Mouse (Mus musculus): ENCODE data around the gene Ptges2.

Gene Ptges2

DNA sequence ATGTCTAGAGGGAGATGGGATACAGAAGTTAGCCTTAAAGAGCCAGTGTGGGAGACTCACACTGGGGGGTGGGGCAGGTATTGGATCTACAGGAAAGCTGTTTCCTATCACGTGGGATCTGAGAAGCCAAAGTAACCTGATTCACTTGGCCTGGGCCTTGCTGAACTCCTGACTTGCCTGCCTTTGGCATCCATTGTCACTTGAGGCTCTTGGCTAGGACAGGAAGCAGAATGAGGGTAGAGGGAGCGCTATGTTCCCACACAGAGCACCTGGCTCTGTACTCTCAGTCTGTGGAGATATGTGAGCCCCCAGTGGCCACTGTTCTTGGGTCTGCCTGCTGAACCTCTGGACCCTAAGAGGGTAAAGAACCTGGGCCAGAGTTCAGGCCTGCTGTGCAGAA is 20.9 kb downstream of the Ptges2 start:
- no peak for DNase-seq

GRCm38 (mm10) chr2:32417486-32417885 is 21.8 kb downstream of the Ptges2 start:
- no peak for DNase-seq

DNA sequence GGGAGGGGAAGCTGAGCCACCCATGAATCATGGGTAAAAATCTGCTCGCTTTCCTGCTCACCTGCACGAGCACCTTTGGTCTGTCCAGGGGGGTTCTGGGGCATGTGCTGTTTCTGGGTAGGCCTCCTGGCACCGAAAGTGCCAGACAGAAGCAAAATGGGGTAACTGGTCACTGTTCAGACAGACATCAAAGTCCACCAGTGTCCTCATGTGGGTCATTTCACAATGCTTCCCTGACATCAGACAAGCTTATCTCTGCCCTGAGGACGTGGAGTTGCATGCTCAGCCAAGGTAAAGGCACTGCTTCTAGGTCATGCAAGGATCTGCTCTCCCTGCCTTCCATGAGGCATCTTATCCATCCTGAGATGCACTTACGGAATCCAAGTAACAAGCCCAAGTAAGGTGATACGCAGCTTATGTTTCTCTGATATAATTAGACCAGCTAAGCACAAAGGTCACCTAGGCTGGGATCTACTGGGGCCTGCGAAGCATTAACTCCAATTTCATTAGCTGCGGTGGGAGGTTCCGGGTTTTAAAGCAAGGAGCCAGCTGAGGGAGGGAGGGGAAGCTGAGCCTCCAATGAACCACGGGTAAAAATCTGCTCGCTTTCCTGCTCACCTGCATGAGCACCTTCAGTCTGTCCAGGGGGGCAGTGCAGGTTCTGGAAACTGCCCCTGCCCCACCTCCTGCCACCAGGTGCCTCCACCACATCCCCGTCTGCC is 22.9 kb downstream of the Ptges2 start:
- no peak for DNase-seq

DNA sequence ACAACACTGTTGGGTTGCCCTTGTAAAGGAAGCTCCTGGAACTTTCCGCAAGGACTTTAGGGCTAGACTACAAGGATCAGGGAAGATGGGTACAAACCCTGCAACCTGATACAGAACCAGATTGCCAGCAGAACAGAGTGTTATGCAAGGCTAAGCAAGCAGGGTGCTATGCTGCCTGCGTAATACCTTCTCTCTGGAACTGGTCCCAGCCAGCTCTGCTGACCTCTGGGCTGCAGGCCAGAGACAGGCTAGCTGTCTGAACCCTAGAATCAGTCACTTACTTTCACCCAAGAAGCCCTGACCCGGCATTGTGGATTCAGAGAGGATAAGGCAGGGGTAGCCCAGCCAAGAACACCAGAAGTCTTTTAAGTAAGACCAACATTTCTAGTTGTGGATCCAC is 23.7 kb downstream of the Ptges2 start:
- DNase-seq: no peak

DNA sequence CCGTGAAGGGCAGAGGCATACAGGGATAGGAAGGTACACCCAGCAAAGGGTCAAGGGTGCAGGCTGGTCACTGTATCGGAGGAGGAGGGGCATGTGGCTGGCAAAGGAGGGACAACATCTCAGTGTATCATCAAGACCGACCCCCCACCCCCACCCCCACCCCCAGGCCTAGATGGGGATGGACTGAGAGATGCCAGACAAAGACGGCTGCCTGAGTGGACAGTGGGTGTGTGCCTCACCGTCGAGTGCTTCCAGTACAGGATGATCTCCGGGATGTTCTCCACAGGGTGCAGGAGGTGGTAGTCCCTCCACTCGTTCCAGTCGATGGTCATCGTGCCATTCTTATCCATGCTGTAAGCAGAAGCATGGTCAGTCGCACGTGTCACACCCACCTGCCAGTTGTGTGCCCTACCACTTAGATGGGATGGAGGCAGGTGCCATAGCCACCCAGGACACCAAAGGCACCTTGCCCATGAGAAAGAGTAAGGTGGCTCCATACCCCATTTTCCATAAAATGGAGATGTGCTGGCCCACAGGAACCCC is 24.4 kb downstream of the Ptges2 start:
- DNase-seq: no peak

DNA sequence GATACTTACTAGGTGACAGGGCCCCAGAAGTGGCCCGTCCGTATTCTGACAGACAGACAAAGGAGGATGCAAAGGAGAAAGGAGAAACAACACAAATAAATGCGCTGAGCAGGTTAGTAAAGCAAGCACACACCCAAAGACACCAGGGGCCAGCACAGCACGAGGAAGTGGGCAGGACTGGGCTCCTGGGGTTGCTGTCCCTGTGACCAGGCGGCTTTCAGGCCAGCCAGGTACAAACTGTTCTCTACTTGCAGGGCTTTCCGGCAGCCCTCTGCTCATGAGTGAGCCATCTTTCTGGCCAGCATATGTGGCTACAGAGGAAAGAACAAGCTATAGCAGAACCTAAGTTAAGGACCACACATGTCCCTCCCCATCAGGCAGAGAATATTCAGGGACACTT is 25.0 kb downstream of the Ptges2 start:
- DNase-seq: no peak

- DNase-seq: no peak
Measured at GRCm38 (mm10) chr2:32421851-32422251, 26.2 kb downstream of the Ptges2 start.

GRCm38 (mm10) chr2:32423481-32424331 is 28.0 kb downstream of the Ptges2 start:
- DNase-seq: no peak

- no peak for DNase-seq
Measured at GRCm38 (mm10) chr2:32424796-32425195, 29.1 kb downstream of the Ptges2 start.

DNA sequence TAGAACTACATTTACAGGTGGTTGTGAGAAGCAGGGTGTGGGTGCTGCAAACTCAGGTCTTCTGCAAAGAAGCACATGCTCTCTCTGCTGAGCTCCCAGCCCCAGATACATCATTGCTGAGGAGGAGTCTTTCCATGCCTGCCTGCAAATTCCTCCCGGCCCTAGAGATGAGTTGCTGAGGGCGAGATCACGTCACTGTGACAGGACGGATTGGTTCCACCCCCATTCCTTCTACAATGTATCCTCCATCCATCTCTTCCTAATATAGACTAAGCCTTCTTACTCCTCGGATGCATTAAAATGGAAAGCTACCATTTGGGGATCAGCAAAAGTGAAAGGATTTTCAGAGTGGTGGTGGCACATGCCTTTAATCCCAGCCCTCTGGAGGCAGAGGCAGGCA is 29.9 kb downstream of the Ptges2 start:
- peak; percentile 36 for DNase-seq

DNA sequence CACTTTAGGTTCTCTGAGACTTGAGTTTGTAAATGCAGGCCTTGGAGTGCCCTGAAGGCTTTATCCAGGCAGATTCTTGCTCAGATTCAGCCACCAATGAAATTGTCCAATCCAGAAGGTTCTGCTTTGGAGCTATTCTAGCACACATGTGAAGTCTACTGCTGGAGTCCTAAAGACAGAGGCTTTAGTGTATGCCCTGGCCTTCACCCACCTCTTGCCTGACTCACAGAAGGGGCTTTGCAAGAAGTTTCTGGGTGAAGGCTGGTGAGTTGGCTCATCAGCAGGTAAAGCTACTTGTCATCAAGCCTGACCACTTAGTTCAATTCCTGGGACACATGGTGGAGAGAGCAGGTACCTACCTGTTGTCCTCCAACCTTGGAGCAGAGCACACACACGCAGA is 30.4 kb downstream of the Ptges2 start:
- no peak for DNase-seq

GRCm38 (mm10) chr2:32427720-32428119 is 32.0 kb downstream of the Ptges2 start:
- DNase-seq: no peak

DNA sequence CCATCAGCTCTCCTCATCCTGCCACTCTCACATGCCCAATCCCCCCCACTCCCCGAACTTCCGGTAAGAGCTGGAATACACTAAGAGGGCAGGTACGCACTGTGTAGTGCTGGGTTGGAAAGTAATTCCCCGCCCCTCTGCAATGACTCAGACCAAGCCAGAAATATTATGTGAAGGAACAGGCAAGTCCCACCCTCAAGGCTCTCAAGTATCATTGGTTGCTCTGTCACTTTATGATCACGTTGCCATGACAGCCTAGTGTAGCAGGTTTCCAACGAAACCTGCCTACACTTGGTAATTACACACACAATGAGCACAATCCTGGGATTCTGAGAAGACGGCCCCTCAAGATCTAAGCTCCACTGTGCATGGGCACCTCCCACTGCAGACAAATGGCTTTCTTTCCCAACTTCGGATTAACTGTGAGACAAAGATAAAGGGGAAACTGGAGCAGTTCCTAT is 32.6 kb downstream of the Ptges2 start:
- peak; percentile 65 for DNase-seq

DNA sequence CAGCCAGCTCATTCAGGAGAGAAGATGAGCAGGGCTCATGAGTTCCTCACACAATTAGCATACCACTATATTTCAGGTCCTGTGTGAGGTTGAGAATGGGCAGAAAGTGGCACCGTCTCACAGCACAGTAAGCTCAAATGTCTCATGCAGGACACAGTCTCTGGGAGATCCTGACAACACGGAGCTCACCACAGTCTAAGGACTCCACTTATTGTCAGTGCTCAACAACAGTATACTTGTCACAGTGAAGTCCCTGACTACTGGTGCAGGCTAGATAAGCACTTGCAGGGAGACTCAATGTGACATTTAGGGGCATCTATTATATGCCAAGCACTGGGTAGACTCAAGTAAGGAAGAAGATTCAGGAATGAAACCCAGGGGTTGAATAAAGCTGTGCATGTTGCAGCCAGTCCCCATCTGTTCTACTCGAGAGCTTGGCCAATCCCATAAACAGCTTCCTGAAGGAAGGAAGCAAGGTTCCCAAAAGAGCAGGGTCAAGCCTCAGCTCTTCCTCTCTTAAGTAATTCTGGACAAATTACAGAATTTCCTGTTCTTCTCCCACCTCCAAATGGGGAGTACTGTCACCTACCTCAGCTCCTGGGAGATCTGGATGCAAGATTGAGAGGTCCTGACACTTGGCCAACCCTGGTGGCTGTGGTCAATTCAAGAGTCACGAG is 33.7 kb downstream of the Ptges2 start:
- no peak for DNase-seq

DNA sequence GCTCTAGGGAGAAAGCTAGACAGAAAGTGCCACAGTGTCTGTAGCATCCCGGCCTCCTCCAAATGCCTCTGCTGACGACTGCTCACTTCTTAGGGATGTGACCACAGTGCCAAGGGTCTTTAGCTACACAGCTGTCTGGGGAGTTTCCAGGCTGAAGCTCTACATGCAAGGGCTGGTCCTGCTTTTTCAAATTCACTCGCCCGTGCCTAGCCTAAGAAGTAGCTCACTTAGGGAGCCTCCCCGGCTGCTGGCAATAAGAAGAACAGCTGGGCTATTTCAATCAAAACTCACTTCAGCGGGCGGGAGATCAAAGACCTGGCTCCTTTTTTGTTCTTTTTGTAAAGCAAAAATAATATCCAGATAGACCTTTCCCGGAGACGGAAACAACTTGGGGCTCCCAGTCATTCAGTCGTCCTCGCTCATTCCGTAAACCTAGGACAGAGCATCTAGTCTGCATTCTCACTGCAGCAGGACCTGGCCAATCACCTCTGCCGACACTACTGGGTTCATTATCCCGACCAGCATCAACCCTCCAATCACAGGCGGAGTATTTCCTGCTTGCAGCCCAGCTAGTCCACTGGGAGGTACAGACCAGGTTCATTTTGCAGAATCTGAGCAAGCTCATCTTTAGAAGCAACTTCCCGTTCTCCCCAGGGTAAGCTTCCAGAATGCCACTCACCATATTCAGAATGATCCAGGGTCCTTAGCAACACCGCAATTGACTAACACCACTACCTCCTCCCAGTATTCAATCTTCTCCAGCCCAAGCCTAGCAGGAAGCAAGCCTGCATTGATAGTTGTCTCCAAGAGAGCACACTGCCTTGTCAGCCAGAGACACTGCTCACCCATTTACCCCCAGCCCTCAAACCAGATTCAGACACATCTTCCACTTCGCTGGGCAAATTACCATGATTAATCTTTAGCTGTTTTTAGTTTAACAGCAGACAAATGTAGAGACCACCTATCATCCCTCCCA is 35.3 kb downstream of the Ptges2 start:
- DNase-seq: peak; percentile 84

GRCm38 (mm10) chr2:32436686-32437372 is 41.1 kb downstream of the Ptges2 start:
- DNase-seq: no peak

DNA sequence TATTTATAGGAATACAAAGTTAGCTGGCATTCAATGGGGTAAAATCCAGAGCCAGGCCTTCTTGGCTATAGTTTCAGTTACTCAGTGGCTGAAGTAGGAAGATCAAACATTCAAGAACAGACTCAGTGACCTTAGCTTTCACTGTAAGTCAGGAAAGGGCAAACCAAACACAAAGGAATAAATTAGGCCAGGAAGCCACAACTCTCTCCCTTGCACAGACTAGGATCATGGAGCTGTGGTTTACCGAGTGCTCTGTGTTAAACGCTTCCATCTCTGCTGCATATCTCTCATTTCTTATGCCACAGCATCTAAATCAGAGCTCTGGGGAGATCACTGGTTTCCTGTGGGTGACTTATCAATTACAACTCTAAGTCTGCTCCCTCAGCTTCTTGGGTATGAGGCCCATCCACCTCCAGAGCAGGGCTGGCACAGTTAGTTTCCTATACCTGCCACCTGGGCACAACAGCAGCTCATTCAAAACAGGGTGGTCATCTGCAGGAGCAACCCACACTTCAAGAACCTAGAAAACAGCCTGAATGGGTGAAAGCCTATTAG is 42.0 kb downstream of the Ptges2 start:
- DNase-seq: no peak

- DNase-seq: no peak
Measured at GRCm38 (mm10) chr2:32438733-32439132, 43.0 kb downstream of the Ptges2 start.

- no peak for DNase-seq
Measured at GRCm38 (mm10) chr2:32439177-32439576, 43.5 kb downstream of the Ptges2 start.

- no peak for DNase-seq
Measured at GRCm38 (mm10) chr2:32440164-32440563, 44.5 kb downstream of the Ptges2 start.

DNA sequence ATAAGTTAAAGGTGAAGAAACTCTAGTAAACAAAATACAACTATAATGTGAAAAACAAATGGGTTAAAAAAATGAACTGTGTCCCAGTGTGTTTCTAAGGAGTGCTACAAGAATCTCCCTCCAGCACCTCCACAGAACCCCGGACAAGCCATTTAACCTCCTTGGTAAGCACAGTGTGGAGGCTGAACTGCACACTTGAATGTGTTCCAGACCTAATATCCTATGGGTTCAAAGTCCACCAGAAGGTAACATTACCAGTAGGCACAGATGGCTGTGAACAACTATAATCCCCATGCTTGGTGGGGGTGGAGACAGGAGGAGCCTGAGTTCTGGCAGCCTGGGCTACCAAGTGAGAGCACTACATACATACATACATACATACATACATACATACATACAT is 44.9 kb downstream of the Ptges2 start:
- no peak for DNase-seq

All from right cerebral cortex, postnatal 25 days (tissue).